Mouse (Mus musculus): ENCODE data around the gene Hmgcl. TPM values are rescaled to one million over a fixed set of nuclear protein-coding genes. Genes with fewer than 3 reads are reported as not detected.
"Not testable (repeated sequence)": the region's sequence is repeated elsewhere in the genome, so short reads cannot be mapped to it uniquely, and the experiment has no call there.

The Hmgcl gene
- total RNA-seq, 2 experiments from 2014 or later, result 30.5 to 31.9 TPM

DNA sequence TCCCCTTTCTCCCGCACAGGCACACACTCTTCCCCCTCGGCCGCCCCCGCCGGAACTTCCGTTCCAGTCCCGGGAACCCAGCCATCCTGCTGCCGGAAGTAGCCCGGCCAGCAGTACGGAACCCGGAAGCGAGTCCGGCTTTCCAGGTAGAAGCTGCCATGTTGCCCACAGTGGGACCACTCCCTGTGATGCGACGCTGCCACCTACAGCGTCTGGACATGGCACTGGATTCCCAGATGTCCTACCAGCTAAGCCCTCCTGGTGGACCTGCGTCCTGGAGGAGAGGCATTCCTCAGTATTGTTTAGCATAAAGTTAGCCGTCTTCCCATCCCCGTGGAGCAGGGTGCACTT, 26.3 kb downstream of the Hmgcl start, which contains the start of gene Lypla2:
Lypla2 (minus strand) TSS at position 71 of the 351 bp plus-strand sequence.
- intact Hi-C loops (cut with DNase I), result no loop called here
- peak; percentile 87 to 93 for DNase-seq (ENCODE audit: extremely low spot score in 1 of 2, low spot score in 2 of 2)

GRCm38 (mm10) chr4:135972911-135973811, 26.9 kb downstream of the Hmgcl start:
- intact Hi-C loops (cut with DNase I), result no loop called here

GRCm38 (mm10) chr4:135976146-135976545, 29.9 kb downstream of the Hmgcl start:
- DNase-seq (ENCODE audit: extremely low spot score in 1 of 2, low spot score in 2 of 2), result peak in 1 of 2 experiments; percentile 20
- intact Hi-C loops (cut with DNase I), result no loop called here

More at GRCm38 (mm10) chr4:135972911-135973811, 26.9 kb downstream of the Hmgcl start:
- no peak for DNase-seq (ENCODE audit: extremely low spot score in 1 of 2, low spot score in 2 of 2)

- not testable (repeated sequence) for DNase-seq (ENCODE audit: extremely low spot score in 1 of 2, low spot score in 2 of 2)
- intact Hi-C loops (cut with DNase I), result loop anchor here (10.0 kb wide), 1 partner anchor 75 kb away; the partner anchor contains the start of gene Rpl11
Measured at GRCm38 (mm10) chr4:135980223-135980622, 34.0 kb downstream of the Hmgcl start.

DNA sequence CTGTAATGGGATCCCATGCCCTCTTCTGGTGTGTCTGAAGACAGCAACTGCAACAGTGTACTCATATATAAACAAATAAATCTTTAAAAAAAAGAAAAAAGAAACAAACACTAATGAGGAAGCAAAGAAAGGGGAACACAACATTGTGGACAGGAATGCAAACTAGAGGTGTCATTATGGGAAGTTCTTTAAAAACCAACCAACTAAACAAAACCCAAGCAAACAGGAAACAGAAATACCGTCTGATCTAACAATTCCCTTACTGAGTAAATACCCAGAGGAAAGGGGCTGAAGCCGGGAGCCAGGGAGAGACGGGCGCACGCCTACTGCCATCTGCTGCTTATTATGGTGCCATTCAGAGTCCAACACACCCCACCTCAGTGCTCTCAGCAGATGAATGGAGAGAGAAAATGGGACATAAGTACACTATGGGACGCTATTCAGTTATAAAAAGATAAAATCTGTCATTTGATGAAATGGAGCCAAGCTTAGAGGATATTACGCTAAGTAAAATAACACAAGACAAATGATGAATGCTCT, 35.3 kb downstream of the Hmgcl start:
- intact Hi-C loops (cut with DNase I), result loop anchor here (10.0 kb wide), 1 partner anchor 73 kb away; the partner anchor contains the start of gene Rpl11
- DNase-seq (ENCODE audit: extremely low spot score in 1 of 2, low spot score in 2 of 2), result peak; percentile 59 to 63

- DNase-seq (ENCODE audit: extremely low spot score in 1 of 2, low spot score in 2 of 2), result no peak
- intact Hi-C loops (cut with DNase I), result loop anchor here (10.0 kb wide), 1 partner anchor 70 kb away; the partner anchor contains the start of gene Rpl11
Measured at GRCm38 (mm10) chr4:135984556-135984955, 38.3 kb downstream of the Hmgcl start.

DNA sequence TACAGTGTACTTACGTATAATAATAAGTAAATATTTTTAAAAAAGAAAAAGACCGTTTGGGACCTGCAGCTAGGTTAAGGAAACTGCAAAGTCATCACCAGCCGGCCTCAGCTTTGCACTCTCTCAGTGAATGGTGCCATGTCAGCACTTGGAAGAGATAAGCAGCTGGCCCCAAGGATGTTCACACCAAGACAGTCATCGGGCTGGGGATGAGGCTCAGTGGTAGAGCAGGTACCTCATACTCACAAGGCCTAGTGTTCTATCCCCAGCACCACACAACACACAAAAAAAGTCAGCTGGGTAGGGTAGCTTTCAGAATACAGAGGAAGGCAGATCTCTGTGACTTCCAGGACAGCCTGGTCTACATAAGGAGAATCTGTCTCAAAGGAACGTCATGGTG, 38.9 kb downstream of the Hmgcl start:
- intact Hi-C loops (cut with DNase I), result loop anchor here (10.0 kb wide), 1 partner anchor 70 kb away; the partner anchor contains the start of gene Rpl11
- DNase-seq (ENCODE audit: extremely low spot score in 1 of 2, low spot score in 2 of 2), result no peak

DNA sequence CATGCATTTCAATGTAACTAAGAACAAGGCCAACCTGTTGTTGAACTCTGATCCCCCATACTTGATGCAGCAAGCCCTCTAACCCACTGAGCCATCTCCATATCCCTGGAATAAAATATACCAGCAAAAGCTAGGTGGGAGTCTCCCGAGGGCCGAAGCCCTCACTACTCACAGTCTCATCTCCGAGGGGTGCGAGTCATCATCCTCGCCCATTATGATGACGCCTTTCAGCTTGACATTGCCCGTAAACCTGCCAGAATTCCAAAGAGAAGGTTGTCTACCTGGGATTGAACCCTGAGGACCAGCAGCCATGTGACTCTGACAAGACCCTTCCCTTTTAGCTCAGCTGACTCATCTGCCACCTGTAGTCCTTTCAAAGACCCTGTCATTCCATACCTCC, 39.5 kb downstream of the Hmgcl start:
- intact Hi-C loops (cut with DNase I), result loop anchor here (10.0 kb wide), 1 partner anchor 69 kb away; the partner anchor contains the start of gene Rpl11
- no peak for DNase-seq (ENCODE audit: extremely low spot score in 1 of 2, low spot score in 2 of 2)

GRCm38 (mm10) chr4:135986301-135986942, 40.2 kb downstream of the Hmgcl start:
- DNase-seq (ENCODE audit: extremely low spot score in 1 of 2, low spot score in 2 of 2), result no peak
- intact Hi-C loops (cut with DNase I), result loop anchor here (10.0 kb wide), 1 partner anchor 68 kb away; the partner anchor contains the start of gene Rpl11

DNA sequence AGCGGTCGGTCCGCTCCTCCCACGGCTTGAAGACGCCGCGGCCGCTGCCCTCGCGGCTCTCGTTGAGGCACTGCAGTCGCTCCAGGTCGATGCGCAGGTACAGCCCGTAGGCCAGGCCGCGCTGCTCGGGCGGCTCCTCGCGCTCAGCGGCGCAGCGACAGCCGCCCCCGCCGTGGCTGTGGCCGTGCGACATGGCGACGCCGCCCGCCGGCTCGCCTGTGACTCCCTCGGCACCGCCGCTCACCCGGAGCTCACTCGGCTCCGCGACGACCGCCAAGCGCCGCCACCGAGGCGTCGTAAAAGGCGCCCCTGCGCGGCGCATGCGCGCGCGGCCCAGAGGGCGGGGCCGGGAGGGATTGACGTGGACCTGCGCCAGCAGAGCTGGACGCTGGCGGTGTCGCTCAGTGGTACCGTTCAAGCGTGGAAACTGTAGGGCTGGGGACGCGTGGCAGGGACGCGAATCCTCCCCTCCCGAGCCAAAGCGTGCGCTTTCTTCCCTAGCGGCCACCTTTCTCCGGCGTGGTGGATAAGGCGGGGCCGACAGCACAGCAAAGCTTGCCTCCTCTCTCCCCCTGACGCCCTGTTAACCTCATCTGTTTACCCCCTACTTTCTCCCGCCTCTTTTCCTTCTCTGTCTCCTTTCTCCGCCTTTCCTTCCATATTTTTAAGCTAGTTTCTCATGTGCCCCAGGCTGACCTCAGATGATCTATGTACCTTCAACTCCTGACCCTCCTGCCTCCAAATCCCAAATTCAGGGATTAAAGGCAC, 40.9 kb downstream of the Hmgcl start, which contains the start of gene Pithd1:
Pithd1 (minus strand) TSS at position 322 of the 768 bp plus-strand sequence.
- peak; percentile 87 to 94 for DNase-seq (ENCODE audit: extremely low spot score in 1 of 2, low spot score in 2 of 2)
- intact Hi-C loops (cut with DNase I), result loop anchor here (10.0 kb wide), 1 partner anchor 68 kb away; the partner anchor contains the start of gene Rpl11

DNA sequence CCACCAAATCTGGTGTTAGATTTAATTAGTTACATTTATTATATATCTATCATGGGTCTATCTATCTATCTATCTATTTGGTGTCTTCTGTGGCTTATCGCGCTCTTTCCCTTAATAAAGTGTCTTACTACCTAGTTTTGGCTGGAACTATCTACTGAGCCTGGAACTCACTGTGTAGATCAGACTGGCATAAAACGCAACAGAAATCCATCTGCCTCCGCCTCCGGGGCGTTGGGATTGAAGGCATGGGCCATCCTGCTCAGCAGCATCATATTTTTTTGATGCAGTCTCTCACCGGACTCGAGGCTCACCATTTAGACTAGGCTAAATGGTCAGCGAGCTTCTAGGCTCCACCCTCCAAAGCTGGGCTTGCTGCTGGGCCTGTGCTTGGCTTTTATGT, 41.5 kb downstream of the Hmgcl start:
- intact Hi-C loops (cut with DNase I), result loop anchor here (10.0 kb wide), 1 partner anchor 67 kb away; the partner anchor contains the start of gene Rpl11
- no peak for DNase-seq (ENCODE audit: extremely low spot score in 1 of 2, low spot score in 2 of 2)

GRCm38 (mm10) chr4:135993941-135994340, 47.7 kb downstream of the Hmgcl start:
- intact Hi-C loops (cut with DNase I), result no loop called here
- no peak for DNase-seq (ENCODE audit: extremely low spot score in 1 of 2, low spot score in 2 of 2)

DNA sequence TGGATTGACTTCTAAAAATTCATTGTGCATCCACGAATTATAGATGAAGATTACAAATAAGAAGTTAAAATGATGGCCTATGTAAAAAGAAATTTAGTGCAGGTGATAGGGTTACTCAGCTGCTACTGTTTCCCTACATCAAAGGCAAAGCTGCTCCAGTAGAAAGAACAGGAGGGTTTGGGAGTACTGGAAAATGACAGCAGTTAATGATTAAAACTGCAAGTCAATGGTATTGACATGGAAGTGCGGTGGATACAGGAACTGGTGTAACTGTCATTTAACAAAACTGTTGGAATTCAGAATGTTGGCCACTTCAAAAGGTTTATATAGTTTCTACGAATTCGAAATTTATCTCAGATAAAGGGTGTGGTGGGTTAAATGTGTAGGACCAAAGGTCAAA, 48.9 kb downstream of the Hmgcl start:
- DNase-seq (ENCODE audit: extremely low spot score in 1 of 2, low spot score in 2 of 2), result no peak
- intact Hi-C loops (cut with DNase I), result no loop called here

DNA sequence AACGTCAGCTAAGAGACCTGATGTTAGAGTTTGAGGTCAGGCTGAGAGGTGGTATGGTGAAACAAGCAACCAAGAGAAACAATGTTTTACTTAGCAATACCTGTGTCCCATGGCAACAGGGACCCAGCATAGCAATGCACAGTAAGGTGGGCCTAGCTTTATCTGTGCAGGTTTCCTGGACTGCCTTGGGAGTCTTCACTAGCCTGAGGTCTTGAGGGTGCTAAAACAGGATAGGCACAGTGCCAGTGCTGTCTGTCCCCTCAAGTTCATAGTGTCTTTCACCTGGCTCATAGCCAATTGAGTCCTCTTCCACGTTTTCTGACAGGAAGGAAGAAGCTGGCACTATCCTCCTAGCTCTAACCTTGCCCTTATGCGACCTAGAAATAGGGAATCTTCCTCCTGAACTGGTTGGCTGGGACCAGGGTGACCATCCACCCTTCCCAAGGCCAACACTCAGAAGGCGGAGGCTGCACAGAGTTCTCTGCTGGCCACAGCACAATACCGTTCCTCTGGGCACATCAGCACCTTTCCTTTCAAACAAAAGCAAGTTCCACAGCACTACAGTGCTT, 57.9 kb downstream of the Hmgcl start:
- intact Hi-C loops (cut with DNase I), result no loop called here
- DNase-seq (ENCODE audit: extremely low spot score in 1 of 2, low spot score in 2 of 2), result no peak

- no peak for DNase-seq (ENCODE audit: extremely low spot score in 1 of 2, low spot score in 2 of 2)
- intact Hi-C loops (cut with DNase I), result no loop called here
Measured at GRCm38 (mm10) chr4:136004921-136005320, 58.7 kb downstream of the Hmgcl start.

DNA sequence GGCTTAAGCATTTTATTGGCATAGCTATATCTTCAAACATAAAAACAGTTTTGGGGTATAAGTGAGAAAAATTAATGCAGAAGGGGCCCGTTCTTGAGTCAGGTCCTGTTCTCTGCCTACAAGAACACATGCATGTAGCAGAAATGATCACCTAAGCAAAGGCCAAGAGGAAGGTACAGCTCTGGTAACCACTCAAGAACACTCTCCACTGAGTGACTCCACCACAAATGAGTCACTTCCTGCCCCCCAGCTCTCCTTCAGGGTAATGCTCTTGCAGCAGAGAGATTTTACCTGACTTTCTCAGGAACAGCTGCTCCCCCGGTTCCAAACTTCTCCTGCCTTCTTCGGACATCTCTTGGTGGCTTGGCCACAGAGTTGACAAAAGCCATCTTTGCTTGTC, 60.6 kb downstream of the Hmgcl start:
- no peak for DNase-seq (ENCODE audit: extremely low spot score in 1 of 2, low spot score in 2 of 2)
- intact Hi-C loops (cut with DNase I), result no loop called here

DNA sequence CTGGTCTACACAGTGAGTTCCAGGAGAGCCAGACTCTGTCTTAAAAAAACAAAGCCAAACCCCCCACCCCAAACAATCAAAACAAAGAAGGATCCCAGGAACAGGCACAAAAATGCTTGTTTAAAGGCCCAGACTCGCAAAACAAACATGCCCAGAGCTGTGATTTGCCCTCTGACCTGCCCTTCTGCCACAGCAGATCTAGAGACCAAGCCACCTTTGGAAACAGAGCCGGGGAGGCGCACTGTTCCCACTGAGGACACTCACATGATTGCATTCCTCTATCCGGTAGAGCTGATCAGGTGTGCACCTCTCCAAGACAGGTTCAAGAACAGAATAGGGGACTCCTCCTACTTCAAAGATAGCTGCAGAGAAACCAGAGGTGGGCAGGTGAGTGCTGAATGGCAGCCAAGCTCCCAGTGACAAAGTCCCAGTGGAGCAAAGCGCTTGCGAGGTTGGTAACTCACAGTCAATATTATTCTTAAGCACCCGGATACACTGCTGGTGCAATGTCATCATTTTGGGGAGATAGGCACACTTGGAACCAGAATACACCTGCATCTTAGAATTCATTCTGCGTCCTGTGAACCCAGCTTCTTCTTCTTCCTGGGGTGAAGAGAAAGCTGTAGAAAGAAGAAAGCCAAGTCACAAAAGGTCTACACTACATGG, 62.7 kb downstream of the Hmgcl start:
- intact Hi-C loops (cut with DNase I), result no loop called here
- no peak for DNase-seq (ENCODE audit: extremely low spot score in 1 of 2, low spot score in 2 of 2)

- intact Hi-C loops (cut with DNase I), result no loop called here
Measured at GRCm38 (mm10) chr4:136010586-136010985, 64.3 kb downstream of the Hmgcl start.

More at GRCm38 (mm10) chr4:136010586-136010985, 64.3 kb downstream of the Hmgcl start:
- DNase-seq (ENCODE audit: extremely low spot score in 1 of 2, low spot score in 2 of 2), result no peak

Data from left cerebral cortex, postnatal 10 days (tissue).